In genomic region chr1:193011000-193011769, GRCm38 (mm10) we compare ENCODE assay signal across 20 mouse cellular contexts. TPM values are rescaled to one million over a fixed set of nuclear protein-coding genes. Genes with fewer than 3 reads are reported as not detected.
DNase-seq lines count a peak whose midpoint lies in the region; ATAC-seq and TF ChIP-seq lines count a peak whose summit lies in the region.
"Had no signal": no experiment of that assay in that cellular context is flagged by ENCODE, and none has a peak within 500 bp of the region (broad histone marks: within the 10 kb centered on the region; RNA-seq: fewer than 3 reads in every experiment).

No protein-coding gene starts in this region.

- TF ChIP-seq EP300 in MEL (IDR thresholded peaks at IDR 0.05; ENCODE audit: low read depth in 1 of 2, low read length in 2 of 2), result peak; percentile 72 to 77

- 51% methylated on average over 3 of the region's 3 CpGs for WGBS in liver, adult 2 months
- WGBS in liver, embryonic 16.5 days (ENCODE audit: insufficient replicate concordance), result 40% methylated on average over 3 of the region's 3 CpGs

- TF ChIP-seq POLR2A in MEL (IDR thresholded peaks at IDR 0.05; ENCODE audit: control insufficient read depth in 1 of 2, insufficient read depth in 1 of 2, low read depth in 1 of 2, low read length in 2 of 2, poor library complexity in 1 of 2), result no peak
- TF ChIP-seq POLR2A in liver, adult 2 months (IDR thresholded peaks at IDR 0.05; ENCODE audit: extremely low read depth, insufficient read depth, low read length), result no peak

- H3K4me2 ChIP-seq in liver, embryonic 16.5 days (ENCODE audit: low read depth, low read length), result peak overlapping the region; percentile 49
- H3K4me2 ChIP-seq: forebrain, embryonic 12.5 days; lung, embryonic 14.5 days had no signal

- peaks cover 6 to 7% of the 10 kb centered on the region in 2 experiments for H3K4me1 ChIP-seq in MEL (ENCODE audit: control insufficient read depth in 1 of 2, insufficient read depth in 2 of 2, low read length in 2 of 2)
- no peaks in the 10 kb centered on the region for H3K4me1 ChIP-seq in liver, adult 2 months (ENCODE audit: control insufficient read depth, insufficient read depth, low read length)
- peaks cover 39% of the 10 kb centered on the region for H3K4me1 ChIP-seq in liver, embryonic 16.5 days (ENCODE audit: control insufficient read depth, low read depth, low read length)
- H3K4me1 ChIP-seq: forebrain, embryonic 12.5 days had no signal

- no peaks in the 10 kb centered on the region for H3K27me3 ChIP-seq in MEL (ENCODE audit: control insufficient read depth in 1 of 2, insufficient read depth in 2 of 2, low read length in 2 of 2)
- H3K27me3 ChIP-seq in liver, adult 2 months (ENCODE audit: control insufficient read depth, insufficient read depth, low read length), result no peaks in the 10 kb centered on the region
- H3K27me3 ChIP-seq in liver, embryonic 16.5 days (ENCODE audit: control insufficient read depth, insufficient read depth, low read depth, low read length), result no peaks in the 10 kb centered on the region
- H3K27me3 ChIP-seq: forebrain, embryonic 12.5 days; Patski had no signal

- H3K9me3 ChIP-seq in MEL (replicated peaks; ENCODE audit: insufficient read depth, low read length), result no peaks in the 10 kb centered on the region
- H3K9me3 ChIP-seq in liver, embryonic 16.5 days (replicated peaks; ENCODE audit: control insufficient read depth, low read length), result no peaks in the 10 kb centered on the region
- H3K9me3 ChIP-seq: embryonic facial prominence, embryonic 10.5 days; forebrain, embryonic 12.5 days had no signal

- intact Hi-C loops in left cerebral cortex, postnatal 36 days (cut with DNase I), result no loop called here
- intact Hi-C loops in gastrocnemius, postnatal 36 days (cut with DNase I), result no loop called here

- H3K79me2 ChIP-seq in MEL (ENCODE audit: control insufficient read depth, insufficient read depth, low read length, poor library complexity), result no peaks in the 10 kb centered on the region
- H3K79me2 ChIP-seq in liver, adult 2 months (ENCODE audit: control insufficient read depth, insufficient read depth, low read length), result no peaks in the 10 kb centered on the region

- no peak for TF ChIP-seq CTCF in MEL (IDR thresholded peaks at IDR 0.05 in 2 of 3, conservative IDR thresholded peaks at IDR 0.05 in 1 of 3; ENCODE audit: control insufficient read depth in 1 of 3, insufficient read depth in 1 of 3, low read depth in 2 of 3, low read length in 3 of 3, poor library complexity in 1 of 3, severe bottlenecking in 1 of 3)
- TF ChIP-seq CTCF in liver, adult 2 months (IDR thresholded peaks at IDR 0.05; ENCODE audit: low read depth, low read length), result no peak

- peak; percentile 50 for DNase-seq in MEL (ENCODE audit: low read depth, low spot score)
- peak; percentile 85 for DNase-seq in c-Kit-positive CD71-positive TER-119-positive erythroid progenitor cells, embryonic 14.5 days (ENCODE audit: low spot score)
- DNase-seq in liver, adult 2 months (ENCODE audit: extremely low read depth, low read depth, low spot score), result peak; percentile 82
- DNase-seq in cerebellum, adult 9-10 months, result no peak
- DNase-seq in left cerebral cortex, postnatal 36 days (ENCODE audit: low spot score in 2 of 2), result no peak
- DNase-seq in cerebellum, adult 18-20 months, result no peak
- no peak for DNase-seq in gastrocnemius, postnatal 36 days
- DNase-seq: adrenal gland, adult 2 months; cerebellum, adult 8-10 months; gastrocnemius, adult 2 months; kidney, adult 2 months; lung, embryonic 14.5 days; thymus, adult 18-20 months; thymus, postnatal 36 days had no signal

- no peak overlapping the region for H3K4me3 ChIP-seq in MEL (ENCODE audit: control insufficient read depth in 1 of 2, insufficient read depth in 1 of 2, low read depth in 2 of 2, low read length in 2 of 2)
- no peak overlapping the region for H3K4me3 ChIP-seq in liver, adult 2 months (ENCODE audit: insufficient read depth, low read depth, low read length)
- H3K4me3 ChIP-seq in liver, embryonic 16.5 days (ENCODE audit: low read depth, low read length), result no peak overlapping the region
- H3K4me3 ChIP-seq: embryonic facial prominence, embryonic 10.5 days; forebrain, embryonic 12.5 days; gastrocnemius, adult 2 months had no signal

- no peak overlapping the region for H3K27ac ChIP-seq in MEL (ENCODE audit: control insufficient read depth, low read depth, low read length)
- no peak overlapping the region for H3K27ac ChIP-seq in liver, adult 2 months (replicated peaks; ENCODE audit: insufficient read depth, low read depth, low read length)
- peak overlapping the region; percentile 76 for H3K27ac ChIP-seq in liver, embryonic 16.5 days (ENCODE audit: low read length)
- H3K27ac ChIP-seq: embryonic facial prominence, embryonic 10.5 days; forebrain, embryonic 12.5 days; gastrocnemius, adult 2 months; kidney, postnatal 0 days had no signal

- TF ChIP-seq RAD21 in MEL (IDR thresholded peaks at IDR 0.05; ENCODE audit: low read depth, low read length), result no peak

- peaks cover 0 to 10% of the 10 kb centered on the region in 2 experiments; a peak in 2 of 4 replicates for H3K36me3 ChIP-seq in MEL (ENCODE audit: control insufficient read depth in 1 of 2, insufficient read depth in 2 of 2, low read length in 2 of 2)
- H3K36me3 ChIP-seq in liver, adult 2 months (ENCODE audit: control insufficient read depth, insufficient read depth, low read length), result no peaks in the 10 kb centered on the region
- H3K36me3 ChIP-seq in liver, embryonic 16.5 days (ENCODE audit: control insufficient read depth, insufficient read depth), result no peaks in the 10 kb centered on the region
- H3K36me3 ChIP-seq: embryonic facial prominence, embryonic 10.5 days; forebrain, embryonic 12.5 days had no signal

- no peak overlapping the region for H3K9ac ChIP-seq in MEL (ENCODE audit: control insufficient read depth, low read depth, low read length, poor library complexity, severe bottlenecking)
- H3K9ac ChIP-seq in liver, adult 2 months (ENCODE audit: low read depth, low read length), result no peak overlapping the region
- H3K9ac ChIP-seq in liver, embryonic 16.5 days (ENCODE audit: low read depth, low read length), result no peak overlapping the region
- H3K9ac ChIP-seq: forebrain, embryonic 12.5 days; lung, embryonic 14.5 days had no signal

- ATAC-seq in liver, embryonic 16.5 days (ENCODE audit: low read depth), result peak; percentile 96
- ATAC-seq: Patski had no signal

TF ChIP-seq in MEL, 35 proteins besides CTCF, POLR2A, EP300 and RAD21:
- TF ChIP-seq E2F4 (IDR thresholded peaks at IDR 0.05; ENCODE audit: borderline replicate concordance, low read depth, low read length) (no peak), MYC (IDR thresholded peaks at IDR 0.05; ENCODE audit: low read depth, low read length) (no peak), USF1 (IDR thresholded peaks at IDR 0.05; ENCODE audit: low read depth, low read length) (no peak), MEF2A (IDR thresholded peaks at IDR 0.05; ENCODE audit: extremely low read depth, insufficient replicate concordance, low read depth, low read length, poor library complexity, severe bottlenecking) (no peak), TBP (IDR thresholded peaks at IDR 0.05; ENCODE audit: low read depth, low read length) (no peak), TAL1 (IDR thresholded peaks at IDR 0.05; ENCODE audit: low read length) (peak; percentile 81), USF2 (IDR thresholded peaks at IDR 0.05; ENCODE audit: borderline replicate concordance in 1 of 2, insufficient read depth in 1 of 2, low read depth in 1 of 2, low read length in 2 of 2) (no peak), ZNF384 (IDR thresholded peaks at IDR 0.05; ENCODE audit: low read depth, low read length) (peak; percentile 55; the same call in 1 of the 2 replicates), MAX (IDR thresholded peaks at IDR 0.05; ENCODE audit: low read length) (no peak), GABPA (IDR thresholded peaks at IDR 0.05; ENCODE audit: low read depth, low read length) (no peak), KAT2A (conservative IDR thresholded peaks at IDR 0.05; ENCODE audit: low read depth, low read length) (no peak), ETS1 (IDR thresholded peaks at IDR 0.05; ENCODE audit: low read depth, low read length) (peak; percentile 61), CHD1 (IDR thresholded peaks at IDR 0.05; ENCODE audit: low read depth, low read length) (no peak), RCOR1 (IDR thresholded peaks at IDR 0.05; ENCODE audit: low read depth, low read length) (peak; percentile 61), GATA1 (IDR thresholded peaks at IDR 0.05; ENCODE audit: low read depth, low read length) (peak; percentile 68), POLR2AphosphoS2 (IDR thresholded peaks at IDR 0.05; ENCODE audit: low read length) (no peak), UBTF (IDR thresholded peaks at IDR 0.05; ENCODE audit: borderline replicate concordance, insufficient read depth, low read depth, low read length) (no peak), JUND (IDR thresholded peaks at IDR 0.05; ENCODE audit: low read depth, low read length) (no peak), MAZ (IDR thresholded peaks at IDR 0.05; ENCODE audit: low read depth, low read length) (no peak), SMC3 (IDR thresholded peaks at IDR 0.05; ENCODE audit: low read depth, low read length) (no peak), NELFE (IDR thresholded peaks at IDR 0.05; ENCODE audit: low read depth, low read length) (no peak), ZKSCAN1 (IDR thresholded peaks at IDR 0.05; ENCODE audit: low read depth, low read length) (no peak), NRF1 (IDR thresholded peaks at IDR 0.05; ENCODE audit: insufficient read depth, low read depth, low read length, poor library complexity, severe bottlenecking) (no peak), BHLHE40 (IDR thresholded peaks at IDR 0.05; ENCODE audit: borderline replicate concordance, low read depth, low read length) (no peak), TCF12 (IDR thresholded peaks at IDR 0.05; ENCODE audit: low read depth, low read length) (peak; percentile 88), SIN3A (IDR thresholded peaks at IDR 0.05; ENCODE audit: low read length) (no peak)

RNA-seq across cellular contexts. Expression of gene Syt14, which starts 24.4 kb away (rescaled TPM):
- 1.3 and 1.8 TPM in 2 replicates for total RNA-seq in MEL (2012; rRNA removed)
- polyA plus RNA-seq in MEL (2012; ENCODE audit: insufficient read depth in 1 of 2, insufficient read length in 2 of 2, low read depth in 1 of 2, low replicate concordance in 2 of 2, missing spikeins in 1 of 2), result 1 to 10 TPM in 1 of 2 experiments, not detected in 1; 2.4 TPM
- under 0.01 and 0.20 TPM in 2 replicates for total RNA-seq in liver, adult 2 months (2014; rRNA removed)
- polyA plus RNA-seq in liver, adult 2 months (2012; rRNA removed), result not detected in 2 replicates
- polyA plus RNA-seq in liver, embryonic 16.5 days (2015; fragmentation: Nextera tagmentation; extraction: Ambion mirVana), result 4.8 and 5.4 TPM in 2 replicates
- 10 to 100 TPM; 20.9 to 28.3 TPM for total RNA-seq in left cerebral cortex, postnatal 36 days (2021)
- total RNA-seq in gastrocnemius, postnatal 36 days (2021), result under 1 TPM; 0.05 to 0.15 TPM
- total RNA-seq: hematopoietic stem cell, adult 5-6 weeks had no signal

Comparison
In these comparisons a context has a peak if more than half of its experiments do, and no peak if none do; other contexts are left out.
1. DNase-seq: peak in MEL (single experiment), c-Kit-positive CD71-positive TER-119-positive erythroid progenitor cells, embryonic 14.5 days (single experiment) and liver, adult 2 months (single experiment); none in cerebellum, adult 9-10 months (single experiment), left cerebral cortex, postnatal 36 days (0 of 2), cerebellum, adult 18-20 months (0 of 2) and gastrocnemius, postnatal 36 days (0 of 2).